Mouse (Mus musculus) right cerebral cortex, adult 18-20 months (tissue): ENCODE data around the gene Oma1.

ENCODE experiments used
- DNase-seq: peaks from one replicate; pipeline ENCODE4 v3.0.0; 2022; ENCODE audit warnings: mixed read lengths

The Oma1 gene

GRCm38 (mm10) chr4:103313587-103314525 lies at the start of gene Oma1:
Oma1 (plus strand) TSS chr4:103313812.
- peak; percentile 97 for DNase-seq

- no peak for DNase-seq
Observed at GRCm38 (mm10) chr4:103263812-103264396, 49.7 kb upstream of the Oma1 start.

GRCm38 (mm10) chr4:103265166-103265565 lies 48.4 kb upstream of the Oma1 start:
- DNase-seq = no peak

GRCm38 (mm10) chr4:103269336-103269735 lies 44.3 kb upstream of the Oma1 start:
- DNase-seq = no peak

- DNase-seq = no peak
Observed at GRCm38 (mm10) chr4:103273021-103273420, 40.6 kb upstream of the Oma1 start.

- DNase-seq = peak; percentile 24
Observed at GRCm38 (mm10) chr4:103288342-103288741, 25.3 kb upstream of the Oma1 start.

- no peak for DNase-seq
Observed at GRCm38 (mm10) chr4:103290763-103291162, 22.8 kb upstream of the Oma1 start, which contains the start of gene 4921539E11Rik. 4921539E11Rik (minus strand) TSS chr4:103290863.

- DNase-seq = peak; percentile 39
Observed at GRCm38 (mm10) chr4:103299342-103299741, 14.3 kb upstream of the Oma1 start.

GRCm38 (mm10) chr4:103303851-103304250 lies 9.8 kb upstream of the Oma1 start:
- no peak for DNase-seq

- DNase-seq = no peak
Observed at GRCm38 (mm10) chr4:103314526-103314910, 906 bp downstream of the Oma1 start.

- DNase-seq = no peak
Observed at GRCm38 (mm10) chr4:103315861-103316260, 2.2 kb downstream of the Oma1 start.

- no peak for DNase-seq
Observed at GRCm38 (mm10) chr4:103321461-103321860, 7.8 kb downstream of the Oma1 start.

- no peak for DNase-seq
Observed at GRCm38 (mm10) chr4:103324688-103325451, 11.3 kb downstream of the Oma1 start.

GRCm38 (mm10) chr4:103326994-103327393 lies 13.4 kb downstream of the Oma1 start:
- no peak for DNase-seq

- DNase-seq = no peak
Observed at GRCm38 (mm10) chr4:103329348-103329747, 15.7 kb downstream of the Oma1 start.

- no peak for DNase-seq
Observed at GRCm38 (mm10) chr4:103335134-103335533, 21.5 kb downstream of the Oma1 start.

- DNase-seq = no peak
Observed at GRCm38 (mm10) chr4:103340726-103341125, 27.1 kb downstream of the Oma1 start.

- DNase-seq = no peak
Observed at GRCm38 (mm10) chr4:103341620-103342019, 28.0 kb downstream of the Oma1 start.

GRCm38 (mm10) chr4:103346058-103346457 lies 32.4 kb downstream of the Oma1 start:
- peak; percentile 26 for DNase-seq

- no peak for DNase-seq
Observed at GRCm38 (mm10) chr4:103346849-103347248, 33.2 kb downstream of the Oma1 start.

- DNase-seq = no peak
Observed at GRCm38 (mm10) chr4:103349219-103349618, 35.6 kb downstream of the Oma1 start.

GRCm38 (mm10) chr4:103352926-103353325 lies 39.3 kb downstream of the Oma1 start:
- no peak for DNase-seq

- no peak for DNase-seq
Observed at GRCm38 (mm10) chr4:103357457-103357856, 43.8 kb downstream of the Oma1 start.
